Mouse (Mus musculus) brain, embryonic 18.5 days (tissue): ENCODE results near the gene Clint1.

Source experiments
- DNase-seq: peaks from one replicate; pipeline ENCODE4 v3.0.0-alpha.2; 2012; ENCODE audit warnings: low read depth, low spot score

Clint1 gene

DNA sequence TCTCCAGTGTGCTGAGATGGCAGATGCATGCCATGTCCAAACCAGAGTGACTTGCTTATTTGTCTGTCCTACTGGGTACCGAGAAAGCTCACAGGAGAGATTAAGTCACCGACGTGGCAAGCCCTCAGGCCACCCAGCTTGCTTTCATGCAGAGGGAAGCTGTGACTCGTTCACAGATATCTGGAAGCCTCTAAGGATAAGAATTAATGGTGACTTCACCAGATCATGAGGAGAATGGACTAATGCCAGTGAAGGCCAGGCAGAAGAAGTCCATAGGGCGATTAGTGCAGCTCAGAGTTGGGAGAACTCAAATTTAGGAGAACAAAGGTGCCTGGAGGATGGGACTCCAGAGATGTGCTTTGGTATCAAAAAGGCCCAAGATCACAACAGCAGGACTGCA, 75.6 kb downstream of the Clint1 start:
- no peak for DNase-seq

DNA sequence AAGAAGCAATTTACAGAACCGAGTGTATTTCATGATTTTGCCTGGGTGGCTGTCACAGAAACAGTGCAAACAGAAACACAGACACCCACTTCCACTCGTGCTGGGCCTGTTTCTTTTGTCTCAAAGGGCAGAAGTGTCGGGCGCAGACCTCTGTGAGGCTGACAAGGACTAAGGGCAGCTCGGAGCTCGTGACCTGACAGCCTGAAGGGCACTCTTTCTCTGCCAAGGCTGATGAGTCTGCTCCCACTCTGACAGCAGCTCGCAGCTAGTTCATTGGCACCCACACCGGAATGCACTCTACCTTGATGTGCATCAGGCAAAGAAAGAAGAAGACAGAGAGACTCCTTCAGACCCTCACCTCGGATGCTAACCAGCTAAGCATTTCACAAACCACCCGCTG, 77.7 kb downstream of the Clint1 start:
- DNase-seq, result no peak

- no peak for DNase-seq
Measured at GRCm38 (mm10) chr11:45932771-45933170, 80.9 kb downstream of the Clint1 start.

- DNase-seq, result no peak
Measured at GRCm38 (mm10) chr11:45937478-45937877, 85.6 kb downstream of the Clint1 start.

DNA sequence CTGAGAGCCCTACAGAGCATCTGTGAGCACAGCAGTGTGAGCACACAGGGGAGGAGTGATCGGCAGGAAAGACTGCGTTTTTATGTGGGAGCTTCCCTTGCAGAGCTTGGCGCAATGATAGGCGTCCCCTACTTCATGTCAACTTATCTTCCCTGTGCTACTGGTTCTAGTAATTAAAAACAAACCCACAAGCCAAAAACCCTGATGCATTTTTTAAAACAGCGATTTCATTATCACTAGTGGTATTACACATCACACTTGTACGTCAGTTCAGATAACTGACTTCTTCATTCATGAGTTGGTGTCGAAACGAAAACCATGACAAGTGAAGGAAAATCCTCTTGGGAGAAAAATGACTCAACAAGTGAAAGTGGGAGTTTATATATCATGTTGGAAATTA, 87.1 kb downstream of the Clint1 start:
- no peak for DNase-seq

DNA sequence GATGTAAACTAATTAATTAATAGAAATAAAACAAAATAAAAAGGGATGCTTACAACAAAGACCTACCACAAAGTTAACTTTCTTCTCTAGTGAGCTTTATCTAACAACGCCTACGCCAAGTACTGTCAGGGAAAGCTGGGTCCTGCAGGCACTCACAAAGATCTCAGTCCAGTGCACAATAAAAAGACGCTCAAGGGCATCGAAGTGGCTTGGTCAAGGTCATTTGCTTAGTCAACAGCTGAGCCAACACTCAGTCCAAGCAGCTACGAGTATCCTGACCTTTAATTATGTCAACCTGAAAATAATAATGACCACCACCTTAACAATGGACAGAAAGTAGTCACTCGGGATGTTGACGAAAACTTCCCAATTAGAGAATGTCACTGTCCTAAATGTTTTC, 90.4 kb downstream of the Clint1 start:
- DNase-seq, result no peak

- no peak for DNase-seq
Measured at GRCm38 (mm10) chr11:45943108-45943705, 91.4 kb downstream of the Clint1 start.

- no peak for DNase-seq
Measured at GRCm38 (mm10) chr11:45943891-45944642, 92.2 kb downstream of the Clint1 start.

DNA sequence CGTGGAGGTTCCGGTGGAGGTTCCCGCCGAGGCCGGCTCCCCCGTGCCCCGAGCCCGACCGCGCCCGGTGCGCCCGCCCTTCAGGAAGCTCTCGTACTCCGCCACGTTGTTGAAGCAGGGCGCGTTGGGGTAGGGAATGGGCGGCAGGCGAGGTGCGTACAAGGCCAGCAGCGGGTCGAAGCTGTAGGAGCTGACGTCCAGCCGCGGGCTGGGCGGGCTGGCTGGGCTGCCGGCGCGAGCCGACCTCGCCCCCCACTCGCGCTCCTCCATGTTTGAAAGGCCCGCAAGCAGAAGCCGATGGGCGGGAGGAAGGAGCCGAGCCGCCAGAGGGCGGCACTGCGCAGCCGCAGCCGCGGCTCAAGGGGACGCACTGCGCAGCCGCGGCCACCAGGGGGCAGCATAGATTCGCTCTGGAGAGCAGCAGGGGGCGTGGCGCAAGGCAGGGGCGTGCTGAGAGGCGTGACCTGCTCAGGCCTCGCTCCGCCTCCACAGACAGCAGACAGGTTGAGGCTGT, 92.8 kb downstream of the Clint1 start, which contains the start of gene Lsm11:
Gene Lsm11 (minus strand): TSS at position 293 of the 514 bp plus-strand sequence.
- DNase-seq, result peak; percentile 75

GRCm38 (mm10) chr11:45946796-45947195, 94.9 kb downstream of the Clint1 start:
- no peak for DNase-seq

GRCm38 (mm10) chr11:45947491-45947890, 95.6 kb downstream of the Clint1 start:
- DNase-seq, result no peak

DNA sequence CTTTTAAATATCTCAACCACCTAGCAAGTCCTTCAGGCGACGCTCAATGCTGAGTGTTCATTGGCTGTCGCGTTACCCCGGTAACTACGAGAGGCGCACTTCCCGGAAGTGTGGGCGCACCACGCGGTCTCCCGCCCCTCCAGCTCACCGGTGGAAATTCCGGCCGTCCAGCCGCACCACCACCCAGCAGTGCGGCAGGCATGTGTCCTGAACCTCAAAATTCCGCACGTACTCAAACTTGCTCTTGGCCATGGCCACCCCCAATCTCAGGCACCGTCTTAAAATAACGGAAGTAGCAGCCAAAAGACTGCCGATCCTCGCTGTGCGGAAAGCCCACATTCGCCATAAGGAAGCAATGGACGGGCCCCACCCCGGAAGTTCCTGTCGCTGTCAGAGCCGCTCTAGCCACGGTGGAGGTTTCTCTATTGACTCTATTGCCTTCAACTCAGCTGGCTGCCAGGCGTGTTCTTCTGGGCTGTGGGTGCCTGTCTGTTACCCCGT, 103.3 kb downstream of the Clint1 start, which contains the start of gene Thg1l:
Gene Thg1l (minus strand): TSS at position 368 of the 501 bp plus-strand sequence.
- peak; percentile 89 for DNase-seq

GRCm38 (mm10) chr11:45959598-45959997, 107.7 kb downstream of the Clint1 start:
- DNase-seq, result no peak

- no peak for DNase-seq
Measured at GRCm38 (mm10) chr11:45960003-45960402, 108.2 kb downstream of the Clint1 start.
